Comparison of ENCODE assay signal across 12 mouse cellular contexts in the genomic region with DNA sequence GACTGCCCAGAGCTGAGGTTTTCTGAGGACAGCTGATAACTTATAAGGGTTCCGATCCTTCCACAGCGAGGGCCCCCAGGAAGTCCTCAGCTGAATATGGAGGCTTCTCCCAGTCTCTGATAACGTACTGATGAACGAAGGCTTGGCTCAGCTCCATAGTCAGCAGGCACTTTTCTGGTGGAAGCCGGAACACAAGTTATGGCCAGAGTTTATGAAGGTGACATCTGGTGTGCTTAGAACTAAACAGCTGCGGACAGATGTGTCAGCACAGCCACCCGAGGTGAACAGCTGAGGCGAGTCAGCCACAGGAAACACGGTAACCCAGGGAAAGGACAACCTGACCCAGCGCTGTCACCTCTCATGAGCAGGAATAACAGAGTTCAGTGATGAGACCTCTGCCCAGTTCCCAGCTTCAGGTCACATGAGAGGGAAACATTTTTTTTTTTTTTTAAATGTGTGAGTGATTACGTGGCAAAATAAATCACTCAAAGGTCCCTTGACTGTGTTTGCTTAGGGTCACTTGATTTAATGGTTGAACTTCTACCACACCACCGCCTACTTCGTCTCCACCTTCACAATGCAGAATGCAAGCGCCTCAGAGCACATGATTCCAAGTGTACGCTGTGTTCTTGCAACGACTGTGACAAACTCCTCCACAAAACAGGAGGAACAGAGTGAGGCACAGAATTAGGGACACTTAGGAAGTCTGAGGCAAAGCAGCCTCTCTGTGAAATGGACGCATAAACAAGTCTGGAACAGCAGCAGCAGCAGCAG. TPM values are rescaled to one million over a fixed set of nuclear protein-coding genes. Genes with fewer than 3 reads are reported as not detected.
DNase-seq lines count a peak whose midpoint lies in the region; ATAC-seq and TF ChIP-seq lines count a peak whose summit lies in the region.
"Had no signal": no experiment of that assay in that cellular context is flagged by ENCODE, and none has a peak within 500 bp of the region (broad histone marks: within the 10 kb centered on the region; RNA-seq: fewer than 3 reads in every experiment).

No protein-coding gene starts in this region.

- H3ac ChIP-seq in C2C12 (ENCODE audit: control insufficient read depth, insufficient read length, low read depth), result no peak overlapping the region

- no peaks in the 10 kb centered on the region for H3K27me3 ChIP-seq in C2C12 (ENCODE audit: control insufficient read depth, insufficient read depth, insufficient read length)
- H3K27me3 ChIP-seq in intestine, postnatal 0 days (replicated peaks; ENCODE audit: control insufficient read depth, insufficient read depth, low read length), result no peaks in the 10 kb centered on the region
- no peaks in the 10 kb centered on the region for H3K27me3 ChIP-seq in lung, embryonic 14.5 days (ENCODE audit: insufficient read depth, low read length)
- H3K27me3 ChIP-seq in hindbrain, embryonic 13.5 days, result no peaks in the 10 kb centered on the region
- no peaks in the 10 kb centered on the region for H3K27me3 ChIP-seq in hindbrain, postnatal 0 days (ENCODE audit: insufficient read depth, low read length)
- H3K27me3 ChIP-seq: forebrain, embryonic 12.5 days had no signal

- WGBS in intestine, postnatal 0 days, result 41% methylated on average over 17 of the region's 17 CpGs
- 41% methylated on average over 17 of the region's 17 CpGs for WGBS in lung, embryonic 14.5 days
- WGBS in hindbrain, embryonic 13.5 days, result 86% methylated on average over 17 of the region's 17 CpGs
- 85% methylated on average over 17 of the region's 17 CpGs for WGBS in hindbrain, postnatal 0 days

- DNase-seq in embryo, embryonic 10.5 days (ENCODE audit: low spot score), result peak; percentile 8
- no peak for DNase-seq in embryo, embryonic 9.5 days (ENCODE audit: extremely low spot score)
- DNase-seq in lung, embryonic 14.5 days, result peak; percentile 35
- no peak for DNase-seq in layer of hippocampus, adult 9-11 months
- DNase-seq in hindbrain, postnatal 0 days (ENCODE audit: low spot score), result no peak
- DNase-seq: cerebellum, adult 8-10 months; right cerebral cortex, postnatal 25 days had no signal

- peaks cover 37% of the 10 kb centered on the region for H3K79me2 ChIP-seq in C2C12 (ENCODE audit: control insufficient read depth, insufficient read depth)

- H3K9me3 ChIP-seq in intestine, postnatal 0 days (ENCODE audit: control insufficient read depth), result no peaks in the 10 kb centered on the region
- H3K9me3 ChIP-seq in lung, embryonic 14.5 days (ENCODE audit: low read depth, low read length), result no peaks in the 10 kb centered on the region
- no peaks in the 10 kb centered on the region for H3K9me3 ChIP-seq in hindbrain, embryonic 13.5 days
- H3K9me3 ChIP-seq in hindbrain, postnatal 0 days (ENCODE audit: low read length), result no peaks in the 10 kb centered on the region
- H3K9me3 ChIP-seq: forebrain, embryonic 12.5 days had no signal

- H3K9ac ChIP-seq in intestine, postnatal 0 days (ENCODE audit: low read depth, low read length), result no peak overlapping the region
- no peak overlapping the region for H3K9ac ChIP-seq in lung, embryonic 14.5 days
- H3K9ac ChIP-seq in hindbrain, embryonic 13.5 days, result no peak overlapping the region
- no peak overlapping the region for H3K9ac ChIP-seq in hindbrain, postnatal 0 days (replicated peaks; ENCODE audit: low read length)
- H3K9ac ChIP-seq: forebrain, embryonic 12.5 days had no signal

- H3K36me3 ChIP-seq in C2C12 (ENCODE audit: control insufficient read depth, insufficient read depth), result peaks cover 25% of the 10 kb centered on the region
- no peaks in the 10 kb centered on the region for H3K36me3 ChIP-seq in intestine, postnatal 0 days (ENCODE audit: control insufficient read depth, insufficient read depth)
- no peaks in the 10 kb centered on the region for H3K36me3 ChIP-seq in lung, embryonic 14.5 days (ENCODE audit: insufficient read depth)
- H3K36me3 ChIP-seq in hindbrain, embryonic 13.5 days, result peaks cover 15% of the 10 kb centered on the region
- no peaks in the 10 kb centered on the region for H3K36me3 ChIP-seq in hindbrain, postnatal 0 days (ENCODE audit: insufficient read depth, low read length)
- H3K36me3 ChIP-seq: forebrain, embryonic 12.5 days had no signal

- TF ChIP-seq CTCF in C2C12 (IDR thresholded peaks at IDR 0.05; ENCODE audit: control insufficient read depth, insufficient read depth, insufficient read length), result no peak
- no peak for TF ChIP-seq CTCF in intestine, postnatal 0 days (IDR thresholded peaks at IDR 0.05; ENCODE audit: low read depth)
- TF ChIP-seq CTCF in lung, embryonic 14.5 days (IDR thresholded peaks at IDR 0.05; ENCODE audit: low read depth), result no peak
- TF ChIP-seq CTCF in hindbrain, postnatal 0 days (IDR thresholded peaks at IDR 0.05; ENCODE audit: low read depth), result no peak

- peak overlapping the region; percentile 25; the same call in 1 of the 2 replicates for H3K4me2 ChIP-seq in intestine, postnatal 0 days (replicated peaks; ENCODE audit: low read depth)
- no peak overlapping the region for H3K4me2 ChIP-seq in lung, embryonic 14.5 days
- no peak overlapping the region for H3K4me2 ChIP-seq in hindbrain, embryonic 13.5 days
- no peak overlapping the region for H3K4me2 ChIP-seq in hindbrain, postnatal 0 days (ENCODE audit: low read depth, low read length)
- H3K4me2 ChIP-seq: forebrain, embryonic 12.5 days had no signal

- peak; percentile 81 for ATAC-seq in intestine, postnatal 0 days
- ATAC-seq in lung, embryonic 14.5 days (ENCODE audit: insufficient read depth), result peak; percentile 28
- ATAC-seq in hindbrain, embryonic 13.5 days (ENCODE audit: low FRiP score), result no peak
- ATAC-seq in hindbrain, postnatal 0 days, result no peak

- no peak overlapping the region for H3K4me3 ChIP-seq in C2C12 (ENCODE audit: insufficient read depth, poor library complexity, severe bottlenecking)
- H3K4me3 ChIP-seq in intestine, postnatal 0 days (ENCODE audit: low read depth, low read length), result no peak overlapping the region
- no peak overlapping the region for H3K4me3 ChIP-seq in lung, embryonic 14.5 days (ENCODE audit: low read depth, low read length)
- H3K4me3 ChIP-seq in hindbrain, embryonic 13.5 days, result no peak overlapping the region
- H3K4me3 ChIP-seq in hindbrain, postnatal 0 days (ENCODE audit: low read length), result no peak overlapping the region
- H3K4me3 ChIP-seq: forebrain, embryonic 12.5 days; left cerebral cortex, adult 2 months had no signal

- peak overlapping the region; percentile 77 for H3K27ac ChIP-seq in intestine, postnatal 0 days (ENCODE audit: low read depth, low read length)
- no peak overlapping the region for H3K27ac ChIP-seq in lung, embryonic 14.5 days (ENCODE audit: low read depth)
- no peak overlapping the region for H3K27ac ChIP-seq in hindbrain, embryonic 13.5 days
- no peak overlapping the region for H3K27ac ChIP-seq in hindbrain, postnatal 0 days
- H3K27ac ChIP-seq: forebrain, embryonic 12.5 days; left cerebral cortex, adult 2 months had no signal

- peaks cover 15% of the 10 kb centered on the region for H3K79me3 ChIP-seq in C2C12 (ENCODE audit: low read depth)

- 0 out of 2 replicates have a peak, but pooled peaks cover 7% of the 10 kb centered on the region for H3K4me1 ChIP-seq in intestine, postnatal 0 days (replicated peaks; ENCODE audit: control insufficient read depth, insufficient read depth, low read length)
- no peaks in the 10 kb centered on the region; the same call in 1 of the 2 replicates for H3K4me1 ChIP-seq in lung, embryonic 14.5 days (ENCODE audit: insufficient read depth)
- H3K4me1 ChIP-seq in hindbrain, embryonic 13.5 days (replicated peaks), result no peaks in the 10 kb centered on the region
- H3K4me1 ChIP-seq in hindbrain, postnatal 0 days (ENCODE audit: insufficient read depth, low read length), result no peaks in the 10 kb centered on the region
- H3K4me1 ChIP-seq: forebrain, embryonic 12.5 days had no signal

TF ChIP-seq in C2C12, 6 proteins besides CTCF, POLR2A, EP300 and RAD21:
- peak; percentile 24 for TF ChIP-seq FOSL1 (IDR thresholded peaks at IDR 0.05; ENCODE audit: insufficient read depth, low read length, poor library complexity, severe bottlenecking)
- peak; percentile 57 for TF ChIP-seq USF1 (IDR thresholded peaks at IDR 0.05; ENCODE audit: low read depth)
- TF ChIP-seq MAX (IDR thresholded peaks at IDR 0.05), result peak; percentile 15
- no peak for TF ChIP-seq MYOG (IDR thresholded peaks at IDR 0.05; ENCODE audit: control insufficient read depth, extremely low read depth, insufficient read length)
- peak; percentile 97 for TF ChIP-seq MYOD1 (IDR thresholded peaks at IDR 0.05; ENCODE audit: control insufficient read depth, insufficient read length, low read depth)
- no peak for TF ChIP-seq CEBPB (IDR thresholded peaks at IDR 0.05; ENCODE audit: low read depth)

RNA-seq across cellular contexts. Expression of gene Txndc2, which starts 24.6 kb away (rescaled TPM):
- 0.12 TPM for polyA plus RNA-seq in C2C12 (2012; fragmentation: generic; extraction: Trizol)
- polyA plus RNA-seq in intestine, postnatal 0 days (2015; fragmentation: Nextera tagmentation; extraction: Ambion mirVana), result not detected in 2 replicates
- 0.16 TPM in 1 of 2 replicates, not detected in the other for polyA plus RNA-seq in lung, embryonic 14.5 days (2014; fragmentation: Nextera tagmentation; extraction: Ambion mirVana)
- 0.18 TPM in 1 of 2 replicates, not detected in the other for polyA plus RNA-seq in hindbrain, embryonic 13.5 days (2015; fragmentation: Nextera tagmentation; extraction: Ambion mirVana)
- not detected in 2 replicates for total RNA-seq in hindbrain, postnatal 0 days (2014; rRNA removed)
- polyA plus RNA-seq in hindbrain, postnatal 0 days (2015; fragmentation: Nextera tagmentation; extraction: Ambion mirVana), result 0.10 and 0.13 TPM in 2 replicates

RNA-seq across cellular contexts. Expression of gene Vapa, which starts 53.2 kb away (rescaled TPM):
- 58.3 TPM for polyA plus RNA-seq in C2C12 (2012; fragmentation: generic; extraction: Trizol)
- polyA plus RNA-seq in intestine, postnatal 0 days (2015; fragmentation: Nextera tagmentation; extraction: Ambion mirVana), result 290 and 292 TPM in 2 replicates
- polyA plus RNA-seq in lung, embryonic 14.5 days (2014; fragmentation: Nextera tagmentation; extraction: Ambion mirVana), result 189 and 201 TPM in 2 replicates
- polyA plus RNA-seq in hindbrain, embryonic 13.5 days (2015; fragmentation: Nextera tagmentation; extraction: Ambion mirVana), result 257 and 265 TPM in 2 replicates
- total RNA-seq in hindbrain, postnatal 0 days (2014; rRNA removed), result 97.4 and 103 TPM in 2 replicates
- 296 and 298 TPM in 2 replicates for polyA plus RNA-seq in hindbrain, postnatal 0 days (2015; fragmentation: Nextera tagmentation; extraction: Ambion mirVana)

Comparison
In these comparisons a context has a peak if more than half of its experiments do, and no peak if none do; other contexts are left out.
1. DNase-seq: peak in embryo, embryonic 10.5 days (single experiment) and lung, embryonic 14.5 days (single experiment); none in embryo, embryonic 9.5 days (single experiment), layer of hippocampus, adult 9-11 months (single experiment) and hindbrain, postnatal 0 days (single experiment).
2. ATAC-seq: peak in intestine, postnatal 0 days (single experiment) and lung, embryonic 14.5 days (single experiment); none in hindbrain, embryonic 13.5 days (single experiment) and hindbrain, postnatal 0 days (single experiment).